Mouse (Mus musculus): ENCODE measurements around the gene Iqsec1. TPM values are rescaled to one million over a fixed set of nuclear protein-coding genes. Genes with fewer than 3 reads are reported as not detected.

Gene Iqsec1
- polyA plus RNA-seq, 1 experiment from 2014 or later: 2.6 TPM

GRCm38 (mm10) chr6:90885626-90886025 lies 102.9 kb downstream of the Iqsec1 start:
- H3K9ac ChIP-seq: no peak overlapping the region
- no peak for DNase-seq
- ATAC-seq (ENCODE audit: low read depth): no peak
- no peaks in the 10 kb centered on the region for H3K4me1 ChIP-seq (replicated peaks)
- H3K27me3 ChIP-seq: peaks cover 2% of the 10 kb centered on the region; the same call in 1 of the 2 replicates
- H3K4me3 ChIP-seq (replicated peaks): no peak overlapping the region
- no peak overlapping the region for H3K4me2 ChIP-seq
- H3K27ac ChIP-seq: no peak overlapping the region
- no peaks in the 10 kb centered on the region for H3K36me3 ChIP-seq
- 80% methylated on average over 1 of the region's 1 CpGs for WGBS (ENCODE audit: insufficient replicate concordance)
- no peaks in the 10 kb centered on the region for H3K9me3 ChIP-seq (replicated peaks)

- ATAC-seq (ENCODE audit: low read depth): no peak
- H3K4me1 ChIP-seq (replicated peaks): no peaks in the 10 kb centered on the region
- H3K4me3 ChIP-seq (replicated peaks): no peak overlapping the region
- H3K27me3 ChIP-seq: peaks cover 2% of the 10 kb centered on the region; the same call in 1 of the 2 replicates
- H3K36me3 ChIP-seq: no peaks in the 10 kb centered on the region
- no peak overlapping the region for H3K9ac ChIP-seq
- 41% methylated on average over 1 of the region's 1 CpGs for WGBS (ENCODE audit: insufficient replicate concordance)
- no peak overlapping the region for H3K4me2 ChIP-seq
- no peaks in the 10 kb centered on the region for H3K9me3 ChIP-seq (replicated peaks)
- no peak for DNase-seq
- H3K27ac ChIP-seq: no peak overlapping the region
Measured at GRCm38 (mm10) chr6:90884631-90885030, 103.9 kb downstream of the Iqsec1 start.

GRCm38 (mm10) chr6:90880975-90881374 lies 107.5 kb downstream of the Iqsec1 start:
- 77% methylated on average over 2 of the region's 2 CpGs for WGBS (ENCODE audit: insufficient replicate concordance)
- ATAC-seq (ENCODE audit: low read depth) (no peak), DNase-seq (no peak)
- Histone ChIP-seq H3K27me3 (no peaks in the 10 kb centered on the region), H3K4me2 (no peak overlapping the region), H3K4me3 (replicated peaks) (no peak overlapping the region), H3K27ac (no peak overlapping the region), H3K4me1 (replicated peaks) (no peaks in the 10 kb centered on the region), H3K9ac (no peak overlapping the region), H3K9me3 (replicated peaks) (no peaks in the 10 kb centered on the region), H3K36me3 (no peaks in the 10 kb centered on the region)

GRCm38 (mm10) chr6:90880404-90880803 lies 108.1 kb downstream of the Iqsec1 start:
- no peak overlapping the region for H3K4me3 ChIP-seq (replicated peaks)
- no peaks in the 10 kb centered on the region for H3K36me3 ChIP-seq
- no peaks in the 10 kb centered on the region for H3K9me3 ChIP-seq (replicated peaks)
- H3K4me1 ChIP-seq (replicated peaks): no peaks in the 10 kb centered on the region
- DNase-seq (no peak), ATAC-seq (ENCODE audit: low read depth) (no peak)
- H3K9ac ChIP-seq: no peak overlapping the region
- no peak overlapping the region for H3K27ac ChIP-seq
- 51% methylated on average over 3 of the region's 3 CpGs for WGBS (ENCODE audit: insufficient replicate concordance)
- H3K4me2 ChIP-seq: no peak overlapping the region
- no peaks in the 10 kb centered on the region for H3K27me3 ChIP-seq

DNA sequence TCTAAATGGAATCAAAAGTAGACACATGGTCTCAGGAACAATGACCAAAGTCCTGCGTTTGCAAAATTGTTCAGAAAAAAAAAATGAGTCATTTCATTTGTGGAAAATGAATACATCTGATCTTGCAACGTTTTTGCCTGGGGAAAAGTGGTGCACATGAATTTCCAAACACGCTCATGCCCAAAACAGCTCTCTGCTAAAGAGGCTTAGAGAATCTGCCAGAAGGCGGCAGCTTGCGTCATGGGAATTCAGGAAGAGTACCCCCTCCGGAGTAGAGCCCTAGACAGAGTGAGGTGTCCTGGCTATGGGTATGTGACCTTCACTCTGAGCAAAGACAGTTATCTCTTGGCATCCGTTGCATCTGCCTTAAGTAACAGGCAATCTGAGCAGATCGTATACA lies 116.9 kb downstream of the Iqsec1 start:
- Histone ChIP-seq H3K27ac (no peak overlapping the region), H3K27me3 (no peaks in the 10 kb centered on the region), H3K4me2 (no peak overlapping the region), H3K36me3 (no peaks in the 10 kb centered on the region), H3K9ac (no peak overlapping the region), H3K4me1 (replicated peaks) (no peaks in the 10 kb centered on the region), H3K4me3 (replicated peaks) (no peak overlapping the region), H3K9me3 (replicated peaks) (no peaks in the 10 kb centered on the region)
- WGBS (ENCODE audit: insufficient replicate concordance): 69% methylated on average over 8 of the region's 8 CpGs
- DNase-seq: no peak
- no peak for ATAC-seq (ENCODE audit: low read depth)

- H3K4me1 ChIP-seq (replicated peaks): no peaks in the 10 kb centered on the region
- H3K4me2 ChIP-seq: no peak overlapping the region
- H3K4me3 ChIP-seq (replicated peaks): no peak overlapping the region
- no peak overlapping the region for H3K9ac ChIP-seq
- 47% methylated on average over 3 of the region's 3 CpGs for WGBS (ENCODE audit: insufficient replicate concordance)
- no peak overlapping the region for H3K27ac ChIP-seq
- no peaks in the 10 kb centered on the region for H3K27me3 ChIP-seq
- no peak for ATAC-seq (ENCODE audit: low read depth)
- DNase-seq: no peak
- no peaks in the 10 kb centered on the region for H3K36me3 ChIP-seq
- H3K9me3 ChIP-seq (replicated peaks): no peaks in the 10 kb centered on the region
Measured at GRCm38 (mm10) chr6:90868033-90868432, 120.5 kb downstream of the Iqsec1 start.

DNA sequence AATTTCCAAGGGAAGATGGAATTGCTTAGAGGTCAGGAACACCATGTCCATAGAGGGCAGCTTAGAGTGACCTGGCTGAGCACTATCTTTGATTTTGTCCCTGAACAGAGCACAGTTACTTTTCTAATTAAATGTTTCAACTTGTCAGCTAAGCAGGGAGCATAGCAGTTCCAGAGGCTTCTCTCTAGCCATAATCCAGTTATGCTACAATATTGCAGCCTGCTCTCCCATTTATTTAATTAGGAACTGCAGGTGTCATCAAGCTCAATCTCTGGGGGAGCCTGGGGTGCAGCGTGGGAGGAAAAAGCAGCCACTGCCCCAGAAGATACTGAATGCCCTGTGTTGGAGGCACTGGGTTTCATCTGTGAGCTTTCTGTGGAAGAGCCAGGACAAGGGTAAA lies 127.1 kb downstream of the Iqsec1 start:
- Histone ChIP-seq H3K27ac (no peak overlapping the region), H3K9me3 (replicated peaks) (no peaks in the 10 kb centered on the region), H3K27me3 (no peaks in the 10 kb centered on the region), H3K36me3 (no peaks in the 10 kb centered on the region), H3K4me1 (replicated peaks) (no peaks in the 10 kb centered on the region), H3K4me3 (replicated peaks) (no peak overlapping the region), H3K9ac (no peak overlapping the region), H3K4me2 (no peak overlapping the region)
- DNase-seq (no peak), ATAC-seq (ENCODE audit: low read depth) (no peak)
- 78% methylated on average over 1 of the region's 1 CpGs for WGBS (ENCODE audit: insufficient replicate concordance)

DNA sequence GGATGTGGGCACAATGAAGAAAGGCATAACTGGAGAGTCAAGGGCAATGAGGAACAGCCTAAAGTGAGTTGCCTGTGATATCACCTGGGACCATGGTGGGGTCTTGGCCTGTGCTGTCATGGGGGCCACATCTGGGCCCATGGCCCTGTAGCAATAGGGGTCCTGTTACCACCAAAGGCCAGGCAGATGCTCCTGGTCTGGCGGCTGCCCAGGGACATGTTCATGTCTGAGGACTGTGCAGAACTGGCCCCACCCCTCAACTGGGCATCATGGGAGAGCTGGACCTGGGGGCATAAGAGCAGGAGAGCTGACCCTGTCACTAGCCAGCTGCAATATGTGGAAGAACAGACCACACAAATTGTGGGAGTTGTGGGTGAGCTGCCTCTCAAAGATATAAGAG lies 130.6 kb downstream of the Iqsec1 start:
- no peak for DNase-seq
- Histone ChIP-seq H3K4me2 (no peak overlapping the region), H3K36me3 (no peaks in the 10 kb centered on the region), H3K4me3 (replicated peaks) (no peak overlapping the region), H3K9ac (no peak overlapping the region), H3K27me3 (no peaks in the 10 kb centered on the region), H3K27ac (no peak overlapping the region), H3K9me3 (replicated peaks) (no peaks in the 10 kb centered on the region), H3K4me1 (replicated peaks) (no peaks in the 10 kb centered on the region)
- WGBS (ENCODE audit: insufficient replicate concordance): 77% methylated on average over 1 of the region's 1 CpGs
- no peak for ATAC-seq (ENCODE audit: low read depth)

DNA sequence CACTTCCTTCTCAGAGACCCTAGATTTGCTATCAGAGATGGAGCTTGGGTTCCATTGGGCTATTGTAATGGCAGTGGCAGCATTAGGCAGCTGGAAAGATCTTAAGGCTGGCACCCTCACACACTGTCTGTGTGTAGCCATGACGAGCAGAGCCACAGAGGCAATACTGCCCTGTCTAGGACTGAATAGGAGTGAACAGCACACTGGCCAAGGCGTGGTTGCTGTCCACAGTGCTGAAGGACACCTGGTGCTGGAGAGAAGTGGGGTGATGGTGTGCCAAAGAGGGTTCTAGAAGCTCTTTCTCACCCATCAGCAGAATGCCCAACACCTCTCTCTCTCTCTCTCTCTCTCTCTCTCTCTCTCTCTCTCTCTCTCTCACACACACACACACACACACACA lies 136.1 kb downstream of the Iqsec1 start:
- no peaks in the 10 kb centered on the region for H3K4me1 ChIP-seq (replicated peaks)
- WGBS (ENCODE audit: insufficient replicate concordance): 24% methylated on average over 2 of the region's 2 CpGs
- no peak overlapping the region for H3K27ac ChIP-seq
- H3K27me3 ChIP-seq: no peaks in the 10 kb centered on the region
- H3K9ac ChIP-seq: no peak overlapping the region
- H3K9me3 ChIP-seq (replicated peaks): no peaks in the 10 kb centered on the region
- H3K36me3 ChIP-seq: no peaks in the 10 kb centered on the region
- H3K4me2 ChIP-seq: no peak overlapping the region
- no peak for ATAC-seq (ENCODE audit: low read depth)
- DNase-seq: no peak
- H3K4me3 ChIP-seq (replicated peaks): no peak overlapping the region

DNA sequence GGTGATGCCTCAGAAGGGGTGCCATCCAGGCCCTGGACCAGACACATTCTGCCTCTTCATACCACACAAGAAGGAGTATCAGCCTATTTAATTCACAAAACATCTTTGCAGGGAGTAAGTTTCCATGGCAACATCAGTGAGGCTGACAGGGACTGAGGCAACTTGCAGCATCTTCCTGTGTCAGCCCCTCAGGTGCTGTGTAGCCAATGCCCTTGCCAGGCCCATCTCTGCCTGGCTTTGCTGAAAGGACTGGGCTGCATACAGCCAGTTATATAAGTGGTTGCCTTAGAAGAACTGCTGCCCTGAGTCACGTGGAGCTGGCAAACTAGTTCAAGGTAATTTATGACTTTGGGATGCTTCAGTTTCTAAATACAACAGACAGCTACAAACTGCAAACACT lies 140.4 kb downstream of the Iqsec1 start:
- 50% methylated on average over 1 of the region's 1 CpGs for WGBS (ENCODE audit: insufficient replicate concordance)
- H3K36me3 ChIP-seq: no peaks in the 10 kb centered on the region
- no peaks in the 10 kb centered on the region for H3K9me3 ChIP-seq (replicated peaks)
- no peak overlapping the region for H3K27ac ChIP-seq
- H3K4me1 ChIP-seq (replicated peaks): no peaks in the 10 kb centered on the region
- DNase-seq (no peak), ATAC-seq (ENCODE audit: low read depth) (no peak)
- no peak overlapping the region for H3K9ac ChIP-seq
- H3K4me2 ChIP-seq: no peak overlapping the region
- no peak overlapping the region for H3K4me3 ChIP-seq (replicated peaks)
- H3K27me3 ChIP-seq: no peaks in the 10 kb centered on the region

GRCm38 (mm10) chr6:90847523-90847922 lies 141.0 kb downstream of the Iqsec1 start:
- WGBS (ENCODE audit: insufficient replicate concordance): 22% methylated on average over 2 of the region's 2 CpGs
- H3K36me3 ChIP-seq: no peaks in the 10 kb centered on the region
- H3K9me3 ChIP-seq (replicated peaks): no peaks in the 10 kb centered on the region
- no peaks in the 10 kb centered on the region for H3K27me3 ChIP-seq
- no peaks in the 10 kb centered on the region for H3K4me1 ChIP-seq (replicated peaks)
- no peak overlapping the region for H3K9ac ChIP-seq
- H3K4me2 ChIP-seq: no peak overlapping the region
- no peak overlapping the region for H3K27ac ChIP-seq
- H3K4me3 ChIP-seq (replicated peaks): no peak overlapping the region
- no peak for DNase-seq
- ATAC-seq (ENCODE audit: low read depth): no peak

- H3K9ac ChIP-seq: no peak overlapping the region
- no peak overlapping the region for H3K4me2 ChIP-seq
- H3K9me3 ChIP-seq (replicated peaks): no peaks in the 10 kb centered on the region
- H3K36me3 ChIP-seq: no peaks in the 10 kb centered on the region
- H3K27ac ChIP-seq: no peak overlapping the region
- ATAC-seq (ENCODE audit: low read depth): no peak
- no peaks in the 10 kb centered on the region for H3K27me3 ChIP-seq
- 66% methylated on average over 2 of the region's 2 CpGs for WGBS (ENCODE audit: insufficient replicate concordance)
- no peak overlapping the region for H3K4me3 ChIP-seq (replicated peaks)
- H3K4me1 ChIP-seq (replicated peaks): 0 out of 2 replicates have a peak, but pooled peaks cover 6% of the 10 kb centered on the region
- no peak for DNase-seq
Measured at GRCm38 (mm10) chr6:90839972-90840371, 148.5 kb downstream of the Iqsec1 start.

Data from liver, embryonic 13.5 days (tissue).